Mouse (Mus musculus): ENCODE measurements around the gene Itga9. TPM values are rescaled to one million over a fixed set of nuclear protein-coding genes. Genes with fewer than 3 reads are reported as not detected.

Itga9 gene
- polyA plus RNA-seq, 1 experiment = not detected

- H3K36me3 ChIP-seq (ENCODE audit: control insufficient read depth, insufficient read depth) = no peaks in the 10 kb centered on the region
- H3K79me3 ChIP-seq (ENCODE audit: low read depth) = no peaks in the 10 kb centered on the region
- peaks cover 13% of the 10 kb centered on the region for H3K27me3 ChIP-seq (ENCODE audit: control insufficient read depth, insufficient read depth, insufficient read length)
- no peaks in the 10 kb centered on the region for H3K79me2 ChIP-seq (ENCODE audit: control insufficient read depth, insufficient read depth)
- TF ChIP-seq USF1 (IDR thresholded peaks at IDR 0.05; ENCODE audit: low read depth) (no peak), CEBPB (IDR thresholded peaks at IDR 0.05; ENCODE audit: low read depth) (no peak), MYOD1 (IDR thresholded peaks at IDR 0.05; ENCODE audit: control insufficient read depth, insufficient read length, low read depth) (no peak), MYOG (IDR thresholded peaks at IDR 0.05; ENCODE audit: control insufficient read depth, extremely low read depth, insufficient read length) (no peak)
- H3ac ChIP-seq (ENCODE audit: control insufficient read depth, insufficient read length, low read depth) = no peak overlapping the region
- no peak overlapping the region for H3K4me3 ChIP-seq (ENCODE audit: insufficient read depth, poor library complexity, severe bottlenecking)
Measured at GRCm38 (mm10) chr9:118843711-118844110, 237.2 kb downstream of the Itga9 start.

GRCm38 (mm10) chr9:118845003-118845402 is 238.5 kb downstream of the Itga9 start:
- H3ac ChIP-seq (ENCODE audit: control insufficient read depth, insufficient read length, low read depth) = no peak overlapping the region
- peaks cover 13% of the 10 kb centered on the region for H3K27me3 ChIP-seq (ENCODE audit: control insufficient read depth, insufficient read depth, insufficient read length)
- TF ChIP-seq MYOG (IDR thresholded peaks at IDR 0.05; ENCODE audit: control insufficient read depth, extremely low read depth, insufficient read length) (no peak), MYOD1 (IDR thresholded peaks at IDR 0.05; ENCODE audit: control insufficient read depth, insufficient read length, low read depth) (no peak), CTCF (IDR thresholded peaks at IDR 0.05; ENCODE audit: control insufficient read depth, insufficient read depth, insufficient read length) (no peak), FOSL1 (IDR thresholded peaks at IDR 0.05; ENCODE audit: insufficient read depth, low read length, poor library complexity, severe bottlenecking) (no peak), CEBPB (IDR thresholded peaks at IDR 0.05; ENCODE audit: low read depth) (no peak), USF1 (IDR thresholded peaks at IDR 0.05; ENCODE audit: low read depth) (no peak), MAX (IDR thresholded peaks at IDR 0.05) (no peak)
- H3K4me3 ChIP-seq (ENCODE audit: insufficient read depth, poor library complexity, severe bottlenecking) = no peak overlapping the region
- no peaks in the 10 kb centered on the region for H3K36me3 ChIP-seq (ENCODE audit: control insufficient read depth, insufficient read depth)
- H3K79me2 ChIP-seq (ENCODE audit: control insufficient read depth, insufficient read depth) = no peaks in the 10 kb centered on the region
- H3K79me3 ChIP-seq (ENCODE audit: low read depth) = no peaks in the 10 kb centered on the region

- H3K79me2 ChIP-seq (ENCODE audit: control insufficient read depth, insufficient read depth) = no peaks in the 10 kb centered on the region
- H3K27me3 ChIP-seq (ENCODE audit: control insufficient read depth, insufficient read depth, insufficient read length) = peaks cover 7% of the 10 kb centered on the region
- no peak overlapping the region for H3ac ChIP-seq (ENCODE audit: control insufficient read depth, insufficient read length, low read depth)
- TF ChIP-seq MYOD1 (IDR thresholded peaks at IDR 0.05; ENCODE audit: control insufficient read depth, insufficient read length, low read depth) (no peak), FOSL1 (IDR thresholded peaks at IDR 0.05; ENCODE audit: insufficient read depth, low read length, poor library complexity, severe bottlenecking) (no peak), MAX (IDR thresholded peaks at IDR 0.05) (no peak)
- no peaks in the 10 kb centered on the region for H3K36me3 ChIP-seq (ENCODE audit: control insufficient read depth, insufficient read depth)
- no peak overlapping the region for H3K4me3 ChIP-seq (ENCODE audit: insufficient read depth, poor library complexity, severe bottlenecking)
- no peaks in the 10 kb centered on the region for H3K79me3 ChIP-seq (ENCODE audit: low read depth)
Measured at GRCm38 (mm10) chr9:118846766-118847165, 240.3 kb downstream of the Itga9 start.

- Histone ChIP-seq H3K27me3 (ENCODE audit: control insufficient read depth, insufficient read depth, insufficient read length) (peaks cover 3% of the 10 kb centered on the region), H3K79me3 (ENCODE audit: low read depth) (no peaks in the 10 kb centered on the region), H3K36me3 (ENCODE audit: control insufficient read depth, insufficient read depth) (no peaks in the 10 kb centered on the region), H3K79me2 (ENCODE audit: control insufficient read depth, insufficient read depth) (no peaks in the 10 kb centered on the region), H3K4me3 (ENCODE audit: insufficient read depth, poor library complexity, severe bottlenecking) (no peak overlapping the region), H3ac (ENCODE audit: control insufficient read depth, insufficient read length, low read depth) (no peak overlapping the region)
- TF ChIP-seq FOSL1 (IDR thresholded peaks at IDR 0.05; ENCODE audit: insufficient read depth, low read length, poor library complexity, severe bottlenecking) = no peak
- no peak for TF ChIP-seq MYOG (IDR thresholded peaks at IDR 0.05; ENCODE audit: control insufficient read depth, extremely low read depth, insufficient read length)
- no peak for TF ChIP-seq USF1 (IDR thresholded peaks at IDR 0.05; ENCODE audit: low read depth)
- TF ChIP-seq CEBPB (IDR thresholded peaks at IDR 0.05; ENCODE audit: low read depth) = no peak
- TF ChIP-seq CTCF (IDR thresholded peaks at IDR 0.05; ENCODE audit: control insufficient read depth, insufficient read depth, insufficient read length) = no peak
- no peak for TF ChIP-seq MYOD1 (IDR thresholded peaks at IDR 0.05; ENCODE audit: control insufficient read depth, insufficient read length, low read depth)
- no peak for TF ChIP-seq MAX (IDR thresholded peaks at IDR 0.05)
Measured at GRCm38 (mm10) chr9:118856665-118857064, 250.2 kb downstream of the Itga9 start.

- H3ac ChIP-seq (ENCODE audit: control insufficient read depth, insufficient read length, low read depth) = no peak overlapping the region
- no peak for TF ChIP-seq MYOD1 (IDR thresholded peaks at IDR 0.05; ENCODE audit: control insufficient read depth, insufficient read length, low read depth)
- TF ChIP-seq CEBPB (IDR thresholded peaks at IDR 0.05; ENCODE audit: low read depth) = no peak
- TF ChIP-seq USF1 (IDR thresholded peaks at IDR 0.05; ENCODE audit: low read depth) = no peak
- TF ChIP-seq MAX (IDR thresholded peaks at IDR 0.05) = no peak
- no peak for TF ChIP-seq CTCF (IDR thresholded peaks at IDR 0.05; ENCODE audit: control insufficient read depth, insufficient read depth, insufficient read length)
- no peak for TF ChIP-seq FOSL1 (IDR thresholded peaks at IDR 0.05; ENCODE audit: insufficient read depth, low read length, poor library complexity, severe bottlenecking)
- H3K4me3 ChIP-seq (ENCODE audit: insufficient read depth, poor library complexity, severe bottlenecking) = no peak overlapping the region
- no peaks in the 10 kb centered on the region for H3K27me3 ChIP-seq (ENCODE audit: control insufficient read depth, insufficient read depth, insufficient read length)
- no peaks in the 10 kb centered on the region for H3K36me3 ChIP-seq (ENCODE audit: control insufficient read depth, insufficient read depth)
- H3K79me3 ChIP-seq (ENCODE audit: low read depth) = no peaks in the 10 kb centered on the region
- H3K79me2 ChIP-seq (ENCODE audit: control insufficient read depth, insufficient read depth) = no peaks in the 10 kb centered on the region
Measured at GRCm38 (mm10) chr9:118860613-118861141, 254.2 kb downstream of the Itga9 start.

GRCm38 (mm10) chr9:118862214-118862613 is 255.7 kb downstream of the Itga9 start:
- Histone ChIP-seq H3ac (ENCODE audit: control insufficient read depth, insufficient read length, low read depth) (no peak overlapping the region), H3K79me2 (ENCODE audit: control insufficient read depth, insufficient read depth) (no peaks in the 10 kb centered on the region), H3K4me3 (ENCODE audit: insufficient read depth, poor library complexity, severe bottlenecking) (no peak overlapping the region), H3K27me3 (ENCODE audit: control insufficient read depth, insufficient read depth, insufficient read length) (no peaks in the 10 kb centered on the region), H3K79me3 (ENCODE audit: low read depth) (no peaks in the 10 kb centered on the region), H3K36me3 (ENCODE audit: control insufficient read depth, insufficient read depth) (no peaks in the 10 kb centered on the region)
- TF ChIP-seq MYOG (IDR thresholded peaks at IDR 0.05; ENCODE audit: control insufficient read depth, extremely low read depth, insufficient read length) (no peak), FOSL1 (IDR thresholded peaks at IDR 0.05; ENCODE audit: insufficient read depth, low read length, poor library complexity, severe bottlenecking) (no peak), CTCF (IDR thresholded peaks at IDR 0.05; ENCODE audit: control insufficient read depth, insufficient read depth, insufficient read length) (no peak), USF1 (IDR thresholded peaks at IDR 0.05; ENCODE audit: low read depth) (no peak), MYOD1 (IDR thresholded peaks at IDR 0.05; ENCODE audit: control insufficient read depth, insufficient read length, low read depth) (no peak), CEBPB (IDR thresholded peaks at IDR 0.05; ENCODE audit: low read depth) (no peak)
